In the genomic region with DNA sequence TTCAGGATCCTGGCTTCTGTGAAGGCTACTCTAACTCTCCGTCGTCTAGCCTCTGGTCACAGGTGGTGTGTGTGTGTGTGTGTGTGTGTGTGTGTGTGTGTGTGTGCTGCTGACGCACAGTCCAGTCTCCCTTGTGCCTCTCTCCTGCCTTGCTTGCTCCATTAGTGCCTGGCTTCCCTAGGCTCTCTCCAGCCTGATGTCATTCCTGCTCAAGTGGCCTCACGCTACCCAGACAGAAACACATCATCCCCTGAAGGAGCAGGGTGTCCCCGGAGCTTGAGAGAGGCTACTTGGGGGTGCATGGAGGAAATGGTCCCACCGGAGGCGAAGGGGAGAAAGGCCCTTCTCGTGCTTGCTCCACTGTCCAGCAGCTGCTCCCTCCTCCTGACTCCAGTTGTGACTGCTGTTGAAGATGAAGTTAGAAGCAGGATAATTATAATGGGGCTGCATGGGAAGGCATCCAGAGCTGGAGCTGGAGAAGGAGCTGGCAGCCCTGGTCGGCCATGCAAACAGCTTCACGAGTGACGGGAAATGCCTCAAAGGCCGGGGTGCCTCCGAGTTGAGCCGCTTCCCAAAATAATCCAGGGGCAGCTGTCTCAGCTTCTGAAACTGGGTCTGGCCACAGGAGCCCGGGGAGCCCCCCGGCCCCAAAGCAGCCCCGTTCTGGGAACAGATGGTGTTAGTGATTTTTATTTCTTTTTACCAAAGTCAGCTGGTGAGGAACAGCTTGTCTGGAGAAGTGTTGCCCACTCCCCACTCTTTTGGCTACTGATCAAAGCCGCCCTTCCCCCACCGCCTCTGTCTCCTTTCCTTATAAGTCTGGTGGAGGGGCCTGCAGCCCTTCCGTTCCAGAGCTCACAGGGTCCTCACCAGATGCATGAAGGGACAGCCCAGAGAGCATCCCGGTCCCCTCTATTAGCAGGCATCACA, we compare ENCODE assay signal across 9 mouse cellular contexts. TPM values are rescaled to one million over a fixed set of nuclear protein-coding genes. Genes with fewer than 3 reads are reported as not detected.
A peak's percentile ranks its signal among the peaks of the same experiment; 100 is the strongest.
DNase-seq lines count a peak whose midpoint lies in the region; ATAC-seq and TF ChIP-seq lines count a peak whose summit lies in the region.
"Had no signal": no experiment of that assay in that cellular context is flagged by ENCODE, and none has a peak within 500 bp of the region (broad histone marks: within the 10 kb centered on the region; RNA-seq: fewer than 3 reads in every experiment).

No protein-coding gene starts in this region.

- DNase-seq in kidney, postnatal 10 days = peak; percentile 43
- DNase-seq in kidney, postnatal 14 days = no peak
- peak; percentile 91 for DNase-seq in forebrain, postnatal 0 days
- DNase-seq in layer of hippocampus, adult 8-10 months (ENCODE audit: low spot score in 2 of 2) = peak; percentile 56 to 60
- no peak for DNase-seq in kidney, adult 8-10 months
- DNase-seq in kidney, adult 2 months = no peak
- DNase-seq: kidney, postnatal 25 days had no signal

- H3K27ac ChIP-seq in forebrain, postnatal 0 days (ENCODE audit: low read depth, low read length) = peak overlapping the region; percentile 73
- no peak overlapping the region for H3K27ac ChIP-seq in kidney, adult 2 months (ENCODE audit: insufficient read depth, low read depth, low read length)

- H3K36me3 ChIP-seq in forebrain, postnatal 0 days (ENCODE audit: insufficient read depth) = no peaks in the 10 kb centered on the region
- no peaks in the 10 kb centered on the region for H3K36me3 ChIP-seq in myocyte (ENCODE audit: control insufficient read depth, insufficient read depth)
- no peaks in the 10 kb centered on the region for H3K36me3 ChIP-seq in kidney, adult 2 months (ENCODE audit: control insufficient read depth, insufficient read depth, low read length)

- H3K9ac ChIP-seq in forebrain, postnatal 0 days = no peak overlapping the region

- 51% methylated on average over 21 of the region's 21 CpGs for WGBS in forebrain, postnatal 0 days
- WGBS in kidney, adult 2 months = 67% methylated on average over 21 of the region's 21 CpGs

- ATAC-seq in forebrain, postnatal 0 days = peak; percentile 90
- no peak for ATAC-seq in megakaryocyte progenitor cell, adult 5-6 weeks (replicated peaks; ENCODE audit: poor library complexity)

- 0 out of 2 replicates have a peak, but pooled peaks cover 5% of the 10 kb centered on the region for H3K9me3 ChIP-seq in forebrain, postnatal 0 days (ENCODE audit: low read length)

- no peak overlapping the region; the same call in 1 of the 2 replicates for H3K4me2 ChIP-seq in forebrain, postnatal 0 days (ENCODE audit: low read depth)
- no peak overlapping the region for H3K4me2 ChIP-seq in myocyte (ENCODE audit: low read depth)

- H3K4me3 ChIP-seq in forebrain, postnatal 0 days (ENCODE audit: low read depth, low read length) = no peak overlapping the region
- no peak overlapping the region for H3K4me3 ChIP-seq in myocyte
- H3K4me3 ChIP-seq in kidney, adult 2 months (ENCODE audit: insufficient read depth, low read depth, low read length) = no peak overlapping the region

- TF ChIP-seq POLR2A in myocyte (IDR thresholded peaks at IDR 0.05; ENCODE audit: insufficient read length, low read depth) = no peak
- no peak for TF ChIP-seq POLR2A in kidney, adult 2 months (IDR thresholded peaks at IDR 0.05; ENCODE audit: low read depth, low read length)

- H3K79me2 ChIP-seq in myocyte (ENCODE audit: control insufficient read depth, insufficient read depth) = no peaks in the 10 kb centered on the region

- no peak overlapping the region for H3ac ChIP-seq in myocyte (ENCODE audit: control insufficient read depth, insufficient read length)

- no peaks in the 10 kb centered on the region for H3K27me3 ChIP-seq in forebrain, postnatal 0 days (ENCODE audit: insufficient read depth, low read length)
- no peaks in the 10 kb centered on the region for H3K27me3 ChIP-seq in myocyte (ENCODE audit: control insufficient read depth, insufficient read depth, insufficient read length)
- no peaks in the 10 kb centered on the region for H3K27me3 ChIP-seq in kidney, adult 2 months (replicated peaks; ENCODE audit: control insufficient read depth, insufficient read depth, low read length)

- peaks cover 6% of the 10 kb centered on the region; the same call in 1 of the 2 replicates for H3K4me1 ChIP-seq in forebrain, postnatal 0 days (ENCODE audit: insufficient read depth)
- H3K4me1 ChIP-seq in kidney, adult 2 months (ENCODE audit: control insufficient read depth, insufficient read depth, low read length) = no peaks in the 10 kb centered on the region

- no peak for TF ChIP-seq CTCF in forebrain, postnatal 0 days (IDR thresholded peaks at IDR 0.05; ENCODE audit: low read depth)
- TF ChIP-seq CTCF in kidney, adult 2 months (conservative IDR thresholded peaks at IDR 0.05; ENCODE audit: insufficient read depth, insufficient read length, low read depth, low read length) = no peak

TF ChIP-seq in myocyte, 11 proteins besides CTCF, POLR2A, EP300 and RAD21:
- TF ChIP-seq MYOD1 (IDR thresholded peaks at IDR 0.05; ENCODE audit: control insufficient read depth in 1 of 3, insufficient read length in 2 of 3, low read depth in 2 of 3) (peak in 2 of 3 experiments; percentile 10 to 11), CEBPB (IDR thresholded peaks at IDR 0.05; ENCODE audit: insufficient read depth, poor library complexity, severe bottlenecking) (no peak), REST (IDR thresholded peaks at IDR 0.05; ENCODE audit: insufficient read depth, insufficient read length) (no peak), TCF12 (IDR thresholded peaks at IDR 0.05; ENCODE audit: insufficient read depth, poor library complexity, severe bottlenecking) (no peak), POLR2AphosphoS2 (IDR thresholded peaks at IDR 0.05; ENCODE audit: insufficient read length, low read depth) (no peak), MYOG (IDR thresholded peaks at IDR 0.05; ENCODE audit: control insufficient read depth in 1 of 3, insufficient read depth in 1 of 3, insufficient read length in 2 of 3, low read depth in 2 of 3) (peak in 2 of 3 experiments; percentile 18 to 70), SRF (IDR thresholded peaks at IDR 0.05; ENCODE audit: control insufficient read depth, insufficient read length, low read depth) (no peak), E2F4 (IDR thresholded peaks at IDR 0.05; ENCODE audit: insufficient read depth) (no peak), USF1 (IDR thresholded peaks at IDR 0.05; ENCODE audit: low read depth) (no peak)

RNA-seq across cellular contexts. Expression of a gene that starts 28.4 kb away (rescaled TPM):
- total RNA-seq in forebrain, postnatal 0 days (2014; rRNA removed) = 1.6 and 2.1 TPM in 2 replicates
- 1.6 and 1.7 TPM in 2 replicates for polyA plus RNA-seq in forebrain, postnatal 0 days (2015; fragmentation: Nextera tagmentation; extraction: Ambion mirVana)
- total RNA-seq in layer of hippocampus, adult 8-10 months (2022) = 10 to 100 TPM; 23.8 to 34.0 (median 31.7) TPM
- polyA plus RNA-seq in myocyte (2012; fragmentation: generic; extraction: Trizol) = 0.95 TPM
- 99.4 and 106 TPM in 2 replicates for total RNA-seq in megakaryocyte progenitor cell, adult 5-6 weeks (2015)
- total RNA-seq in megakaryocyte progenitor cell, adult 5-6 weeks (2017) = 246 and 253 TPM in 2 replicates
- 1.5 and 4.5 TPM in 2 replicates for polyA plus RNA-seq in kidney, adult 2 months (2012; rRNA removed)

Comparison
In these comparisons a context has a peak if more than half of its experiments do, and no peak if none do; other contexts are left out.
1. DNase-seq: peak in kidney, postnatal 10 days (single experiment), forebrain, postnatal 0 days (single experiment) and layer of hippocampus, adult 8-10 months (2 of 2); none in kidney, postnatal 14 days (single experiment), kidney, adult 8-10 months (0 of 2) and kidney, adult 2 months (single experiment).